Mouse (Mus musculus): ENCODE measurements around the gene Gm47283. TPM values are rescaled to one million over a fixed set of nuclear protein-coding genes. Genes with fewer than 3 reads are reported as not detected.

Gene Gm47283
- total RNA-seq, 2 experiments from 2014 or later: not detected

Other genes starting within 250 kb of the Gm47283 start
- gene Gm21860, start 29.9 kb upstream of the Gm47283 start, total RNA-seq (2015): not detected in 2 replicates
- gene Gm21860, start 29.9 kb upstream of the Gm47283 start, total RNA-seq (2017): not detected in 2 replicates
- gene Gm21748, start 54.4 kb downstream of the Gm47283 start, total RNA-seq (2015): not detected in 2 replicates
- not detected in 2 replicates for gene Gm21748, start 54.4 kb downstream of the Gm47283 start, total RNA-seq (2017)